Mouse (Mus musculus) mesoderm, embryonic 11.5 days (tissue): ENCODE measurements around the gene Gm3448.
"Not testable (repeated sequence)": the region's sequence is repeated elsewhere in the genome, so short reads cannot be mapped to it uniquely, and the experiment has no call there.

Experiments
- DNase-seq: peaks from one replicate; pipeline ENCODE4 v3.0.0-alpha.2; 2012; ENCODE audit warnings: low read depth, low spot score

Gm3448 gene

GRCm38 (mm10) chr17:15031414-15031813 lies 9.9 kb downstream of the Gm3448 start:
- not testable (repeated sequence) for DNase-seq

GRCm38 (mm10) chr17:15025513-15025912 lies 15.8 kb downstream of the Gm3448 start:
- not testable (repeated sequence) for DNase-seq

- not testable (repeated sequence) for DNase-seq
Observed at GRCm38 (mm10) chr17:15024502-15025193, 16.7 kb downstream of the Gm3448 start.

GRCm38 (mm10) chr17:15023878-15024492 lies 17.4 kb downstream of the Gm3448 start:
- DNase-seq = not testable (repeated sequence)

- DNase-seq = not testable (repeated sequence)
Observed at GRCm38 (mm10) chr17:15021503-15022220, 19.7 kb downstream of the Gm3448 start.

GRCm38 (mm10) chr17:15009706-15010413 lies 31.5 kb downstream of the Gm3448 start, which contains the start of gene Gm3435:
Gm3435 (plus strand) TSS chr17:15010176.
- not testable (repeated sequence) for DNase-seq

GRCm38 (mm10) chr17:15009088-15009487 lies 32.2 kb downstream of the Gm3448 start:
- not testable (repeated sequence) for DNase-seq

GRCm38 (mm10) chr17:15000047-15000446 lies 41.3 kb downstream of the Gm3448 start:
- not testable (repeated sequence) for DNase-seq

GRCm38 (mm10) chr17:14994140-14994539 lies 47.2 kb downstream of the Gm3448 start:
- not testable (repeated sequence) for DNase-seq

- DNase-seq = not testable (repeated sequence)
Observed at GRCm38 (mm10) chr17:14993139-14993832, 48.1 kb downstream of the Gm3448 start.

GRCm38 (mm10) chr17:14992522-14993138 lies 48.7 kb downstream of the Gm3448 start:
- DNase-seq = not testable (repeated sequence)

GRCm38 (mm10) chr17:14990116-14990702 lies 51.1 kb downstream of the Gm3448 start:
- not testable (repeated sequence) for DNase-seq

- DNase-seq = not testable (repeated sequence)
Observed at GRCm38 (mm10) chr17:14978362-14979038, 62.8 kb downstream of the Gm3448 start, which contains the start of the genes 9030025P20Rik and Gm3417. 9030025P20Rik (plus strand) TSS chr17:14978468. Gm3417 (minus strand) TSS chr17:14978790.

GRCm38 (mm10) chr17:14977718-14978361 lies 63.5 kb downstream of the Gm3448 start:
- not testable (repeated sequence) for DNase-seq

GRCm38 (mm10) chr17:14968373-14968913 lies 72.9 kb downstream of the Gm3448 start:
- DNase-seq = not testable (repeated sequence)

- not testable (repeated sequence) for DNase-seq
Observed at GRCm38 (mm10) chr17:14961557-14962154, 79.7 kb downstream of the Gm3448 start.

- DNase-seq = peak; percentile 8
Observed at GRCm38 (mm10) chr17:14960951-14961556, 80.3 kb downstream of the Gm3448 start, which contains the start of gene Phf10. Phf10 (minus strand) TSS chr17:14961273.

- DNase-seq = peak; percentile 24
Observed at GRCm38 (mm10) chr17:14960520-14960919, 80.8 kb downstream of the Gm3448 start.
